Mouse (Mus musculus) T-cell, adult 2 months (primary cell): ENCODE results near the gene Tmod4.

Experiments used
- DNase-seq: peaks from one replicate; pipeline ENCODE4 v3.0.0; 2022; ENCODE audit warnings: low spot score

The Tmod4 gene

GRCm38 (mm10) chr3:95173256-95173949, 49.1 kb downstream of the Tmod4 start:
- no peak for DNase-seq

- DNase-seq, result peak; percentile 78
These were observed 49.8 kb downstream of the Tmod4 start for GRCm38 (mm10) chr3:95174011-95174592.

GRCm38 (mm10) chr3:95176500-95176899, 52.2 kb downstream of the Tmod4 start:
- DNase-seq, result no peak

GRCm38 (mm10) chr3:95177583-95177982, 53.3 kb downstream of the Tmod4 start:
- DNase-seq, result no peak
